Mouse (Mus musculus) cerebral cortex, adult 2 months (tissue): ENCODE measurements around the gene Cyp2d9.

ENCODE experiments used
- WGBS: fragments of 180-500 bp; shearing (Covaris S2); methylation state at CpG from one replicate; pipeline ENCODE4 v1.1.7; 2018; 5-methylcytosine and 5-hydroxymethylcytosine counted together

The Cyp2d9 gene

GRCm38 (mm10) chr15:82433137-82433536 lies at the start of gene Cyp2d9:
Gene Cyp2d9, plus strand, starts transcription at chr15:82433437.

GRCm38 (mm10) chr15:82385729-82386128 lies 47.5 kb upstream of the Cyp2d9 start:
- WGBS: 95% methylated on average over 2 of the region's 2 CpGs

- WGBS: 97% methylated on average over 10 of the region's 10 CpGs
These were observed 43.3 kb upstream of the Cyp2d9 start for GRCm38 (mm10) chr15:82389916-82390315.

GRCm38 (mm10) chr15:82393922-82394321 lies 39.3 kb upstream of the Cyp2d9 start, which contains the start of gene Cyp2d11:
Gene Cyp2d11, minus strand, starts transcription at chr15:82394022.
- WGBS: 85% methylated on average over 2 of the region's 2 CpGs

- WGBS: 93% methylated on average over 3 of the region's 3 CpGs
These were observed 37.3 kb upstream of the Cyp2d9 start for GRCm38 (mm10) chr15:82395955-82396354.

- 78% methylated on average over 2 of the region's 2 CpGs for WGBS
These were observed 31.7 kb upstream of the Cyp2d9 start for GRCm38 (mm10) chr15:82401516-82401915.

- 92% methylated on average over 6 of the region's 6 CpGs for WGBS
These were observed 30.5 kb upstream of the Cyp2d9 start for GRCm38 (mm10) chr15:82402741-82403140.

- WGBS: 93% methylated on average over 9 of the region's 9 CpGs
These were observed 29.6 kb upstream of the Cyp2d9 start for GRCm38 (mm10) chr15:82403606-82404005.

GRCm38 (mm10) chr15:82404163-82404562 lies 29.1 kb upstream of the Cyp2d9 start:
- 89% methylated on average over 3 of the region's 3 CpGs for WGBS

- WGBS: 95% methylated on average over 6 of the region's 6 CpGs
These were observed 26.3 kb upstream of the Cyp2d9 start, which contains the start of gene Cyp2d10 for GRCm38 (mm10) chr15:82406981-82407380. Gene Cyp2d10, minus strand, starts transcription at chr15:82407195.

- 81% methylated on average over 4 of the region's 4 CpGs for WGBS
These were observed 25.7 kb upstream of the Cyp2d9 start for GRCm38 (mm10) chr15:82407536-82407935.

- 28% methylated on average over 16 of the region's 16 CpGs for WGBS
These were observed 16.1 kb upstream of the Cyp2d9 start for GRCm38 (mm10) chr15:82416797-82417789.

GRCm38 (mm10) chr15:82418616-82419015 lies 14.6 kb upstream of the Cyp2d9 start:
- 92% methylated on average over 1 of the region's 1 CpGs for WGBS

- 84% methylated on average over 4 of the region's 4 CpGs for WGBS
These were observed 10.3 kb upstream of the Cyp2d9 start for GRCm38 (mm10) chr15:82422935-82423334.

- WGBS: 87% methylated on average over 3 of the region's 3 CpGs
These were observed 9.8 kb upstream of the Cyp2d9 start for GRCm38 (mm10) chr15:82423471-82423870.

GRCm38 (mm10) chr15:82433621-82434020 lies 384 bp downstream of the Cyp2d9 start:
- 96% methylated on average over 3 of the region's 3 CpGs for WGBS

- 88% methylated on average over 3 of the region's 3 CpGs for WGBS
These were observed 1.3 kb downstream of the Cyp2d9 start for GRCm38 (mm10) chr15:82434541-82434940.

- 82% methylated on average over 3 of the region's 3 CpGs for WGBS
These were observed 1.8 kb downstream of the Cyp2d9 start for GRCm38 (mm10) chr15:82435011-82435410.

- WGBS: 84% methylated on average over 2 of the region's 2 CpGs
These were observed 2.4 kb downstream of the Cyp2d9 start for GRCm38 (mm10) chr15:82435606-82436005.

- whole genome bisulfite sequencing: 75% methylated on average over 5 of the region's 5 CpGs
These were observed 4.9 kb downstream of the Cyp2d9 start for GRCm38 (mm10) chr15:82437975-82438617.

GRCm38 (mm10) chr15:82443658-82444057 lies 10.4 kb downstream of the Cyp2d9 start:
- 88% methylated on average over 3 of the region's 3 CpGs for WGBS

GRCm38 (mm10) chr15:82445196-82445595 lies 12.0 kb downstream of the Cyp2d9 start:
- WGBS: 80% methylated on average over 8 of the region's 8 CpGs

- 81% methylated on average over 2 of the region's 2 CpGs for WGBS
These were observed 16.8 kb downstream of the Cyp2d9 start for GRCm38 (mm10) chr15:82450045-82450444.
